Mouse (Mus musculus): ENCODE measurements at regions not wholly inside any gene's neighbourhood (a gene's known extent, or its start where the extent isn't known, plus 50 kb on each side); places are given as distances from the start of the nearest gene placed in this dataset.

DNA sequence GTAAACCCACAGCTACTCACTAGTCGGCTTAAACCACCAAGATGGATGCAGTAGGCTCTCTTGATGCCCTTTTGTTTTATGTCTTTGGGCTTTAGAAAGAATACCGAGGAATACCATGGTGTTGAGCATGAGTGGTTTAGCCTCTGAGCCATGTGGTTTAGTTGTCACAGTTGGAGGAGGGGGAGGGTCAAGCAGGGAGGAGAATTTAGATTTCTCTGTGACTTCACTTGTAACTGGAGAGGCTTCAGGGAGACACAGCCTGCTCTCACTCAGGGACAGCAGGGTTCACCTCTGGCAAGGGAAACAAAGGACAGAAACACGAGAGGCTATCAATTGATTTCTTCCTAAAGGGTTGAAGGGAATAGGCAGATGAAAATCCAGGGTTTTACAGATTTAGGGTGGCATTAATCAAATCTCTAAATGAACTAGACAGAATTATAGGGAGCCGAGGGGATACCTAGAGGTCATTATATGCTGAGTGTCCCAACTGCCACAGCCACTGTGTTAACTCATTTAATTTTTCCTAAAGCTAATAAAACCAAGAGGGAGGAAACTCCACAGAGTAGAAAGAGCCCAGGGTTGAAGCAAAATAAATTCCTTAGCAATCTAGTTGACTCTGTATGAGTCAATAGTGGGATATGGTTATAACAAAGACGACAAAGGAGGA, 2113.7 kb upstream of the 5930422O12Rik start:
- no peak for DNase-seq (ENCODE audit: low read depth)
- TF ChIP-seq CTCF (IDR thresholded peaks at IDR 0.05; ENCODE audit: borderline replicate concordance, extremely low read depth, insufficient read depth, insufficient read length) (no peak), POLR2A (IDR thresholded peaks at IDR 0.05; ENCODE audit: borderline replicate concordance, extremely low read depth, insufficient read depth, insufficient read length, poor library complexity, severe bottlenecking) (no peak)

DNA sequence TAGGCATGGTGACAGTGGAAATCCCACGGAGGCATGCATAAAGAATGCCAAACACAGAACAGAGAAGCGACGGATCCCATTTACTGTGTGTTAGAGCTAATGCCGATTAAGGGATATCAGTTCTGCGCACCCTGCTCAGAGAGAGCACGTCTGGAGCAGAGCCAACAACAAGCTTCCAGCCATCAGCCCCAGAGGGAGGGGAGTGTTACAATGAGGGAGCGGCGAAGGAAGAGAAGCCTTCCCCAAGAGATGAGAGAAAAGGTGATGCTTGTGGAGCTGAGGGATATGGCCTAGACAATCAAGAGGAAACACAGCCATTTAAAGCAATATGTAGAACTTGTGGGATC, 2113.2 kb upstream of the 5930422O12Rik start:
- peak; percentile 75 for DNase-seq (ENCODE audit: low read depth)
- TF ChIP-seq POLR2A (IDR thresholded peaks at IDR 0.05; ENCODE audit: borderline replicate concordance, extremely low read depth, insufficient read depth, insufficient read length, poor library complexity, severe bottlenecking), result no peak
- TF ChIP-seq CTCF (IDR thresholded peaks at IDR 0.05; ENCODE audit: borderline replicate concordance, extremely low read depth, insufficient read depth, insufficient read length), result no peak

DNA sequence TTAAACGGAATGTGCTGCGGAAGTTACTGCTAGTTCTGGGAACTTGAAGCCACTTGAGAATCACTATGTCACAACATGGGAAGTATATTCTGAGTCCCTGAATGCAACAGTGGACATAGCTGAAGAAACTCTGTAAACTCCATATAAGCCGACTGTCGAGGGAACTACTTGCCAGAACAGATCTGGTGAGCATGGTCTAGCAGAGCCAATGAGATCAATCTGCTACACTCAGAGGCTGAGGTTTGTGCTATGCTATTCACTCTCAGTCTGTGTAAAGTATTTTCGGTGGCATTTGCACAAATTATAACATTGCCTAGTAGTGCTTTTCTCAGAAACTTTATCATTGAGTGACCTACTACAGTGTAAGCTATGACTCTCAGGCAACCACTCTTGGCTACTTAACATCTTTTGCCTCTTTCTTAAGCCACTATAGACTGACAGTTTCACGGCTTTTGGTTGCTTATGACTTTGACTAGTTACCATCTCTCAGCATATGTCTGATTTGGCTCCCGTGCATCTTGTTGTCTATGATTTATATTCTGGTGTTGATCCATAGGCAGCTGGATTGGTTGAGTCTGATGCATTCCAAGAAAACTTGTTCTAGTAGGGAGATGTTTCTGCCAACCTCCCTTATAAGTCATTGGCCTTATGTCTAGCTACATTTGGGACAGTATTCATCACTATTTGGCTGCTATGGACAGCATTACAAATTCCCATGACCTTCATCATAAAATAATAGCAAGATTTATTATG, 2094.8 kb upstream of the 5930422O12Rik start:
- TF ChIP-seq POLR2A (IDR thresholded peaks at IDR 0.05; ENCODE audit: borderline replicate concordance, extremely low read depth, insufficient read depth, insufficient read length, poor library complexity, severe bottlenecking) (no peak), CTCF (IDR thresholded peaks at IDR 0.05; ENCODE audit: borderline replicate concordance, extremely low read depth, insufficient read depth, insufficient read length) (no peak)
- peak; percentile 29 for DNase-seq (ENCODE audit: low read depth)

DNA sequence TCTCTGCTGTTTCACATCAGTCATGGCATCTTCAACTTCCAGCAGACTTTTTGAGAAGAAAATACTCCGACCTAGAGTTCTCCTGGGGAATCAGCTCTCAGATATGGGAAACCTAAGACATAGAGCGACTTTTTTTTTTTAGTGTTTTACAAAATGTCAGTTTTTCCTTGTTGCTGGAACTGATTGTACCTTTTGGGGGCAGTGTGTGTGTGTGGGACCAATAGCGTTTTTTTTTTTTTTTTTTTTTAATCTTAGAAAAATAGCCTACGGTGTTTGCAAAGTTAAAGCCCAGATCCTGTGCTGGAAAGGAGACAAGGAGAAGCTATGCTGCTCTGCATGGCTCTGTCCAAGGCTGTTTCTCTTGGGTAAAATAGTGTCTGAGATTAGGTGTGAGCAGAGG, 2080.0 kb upstream of the 5930422O12Rik start:
- DNase-seq (ENCODE audit: low read depth), result no peak
- no peak for TF ChIP-seq CTCF (IDR thresholded peaks at IDR 0.05; ENCODE audit: borderline replicate concordance, extremely low read depth, insufficient read depth, insufficient read length)
- TF ChIP-seq POLR2A (IDR thresholded peaks at IDR 0.05; ENCODE audit: borderline replicate concordance, extremely low read depth, insufficient read depth, insufficient read length, poor library complexity, severe bottlenecking), result no peak

DNA sequence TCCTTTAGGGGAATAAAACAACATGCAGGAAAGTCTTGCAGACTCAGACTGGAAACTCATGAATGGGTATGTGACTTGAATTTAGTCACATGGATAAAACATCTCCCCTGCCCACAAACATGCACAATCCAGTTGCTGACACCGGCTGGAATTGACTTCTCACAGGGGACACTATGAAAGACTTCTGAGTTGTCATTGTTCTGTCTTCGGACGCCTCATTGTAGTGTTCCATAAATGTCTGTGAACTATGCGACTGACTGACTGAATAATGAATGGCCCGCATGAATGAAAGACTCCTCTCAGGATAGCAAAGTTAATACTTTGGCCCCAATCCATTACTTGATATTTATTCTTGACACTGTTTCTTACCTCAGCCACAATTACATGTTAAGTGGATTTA, 2058.9 kb upstream of the 5930422O12Rik start:
- DNase-seq (ENCODE audit: low read depth), result peak; percentile 15
- TF ChIP-seq CTCF (IDR thresholded peaks at IDR 0.05; ENCODE audit: borderline replicate concordance, extremely low read depth, insufficient read depth, insufficient read length), result no peak
- TF ChIP-seq POLR2A (IDR thresholded peaks at IDR 0.05; ENCODE audit: borderline replicate concordance, extremely low read depth, insufficient read depth, insufficient read length, poor library complexity, severe bottlenecking), result no peak

DNA sequence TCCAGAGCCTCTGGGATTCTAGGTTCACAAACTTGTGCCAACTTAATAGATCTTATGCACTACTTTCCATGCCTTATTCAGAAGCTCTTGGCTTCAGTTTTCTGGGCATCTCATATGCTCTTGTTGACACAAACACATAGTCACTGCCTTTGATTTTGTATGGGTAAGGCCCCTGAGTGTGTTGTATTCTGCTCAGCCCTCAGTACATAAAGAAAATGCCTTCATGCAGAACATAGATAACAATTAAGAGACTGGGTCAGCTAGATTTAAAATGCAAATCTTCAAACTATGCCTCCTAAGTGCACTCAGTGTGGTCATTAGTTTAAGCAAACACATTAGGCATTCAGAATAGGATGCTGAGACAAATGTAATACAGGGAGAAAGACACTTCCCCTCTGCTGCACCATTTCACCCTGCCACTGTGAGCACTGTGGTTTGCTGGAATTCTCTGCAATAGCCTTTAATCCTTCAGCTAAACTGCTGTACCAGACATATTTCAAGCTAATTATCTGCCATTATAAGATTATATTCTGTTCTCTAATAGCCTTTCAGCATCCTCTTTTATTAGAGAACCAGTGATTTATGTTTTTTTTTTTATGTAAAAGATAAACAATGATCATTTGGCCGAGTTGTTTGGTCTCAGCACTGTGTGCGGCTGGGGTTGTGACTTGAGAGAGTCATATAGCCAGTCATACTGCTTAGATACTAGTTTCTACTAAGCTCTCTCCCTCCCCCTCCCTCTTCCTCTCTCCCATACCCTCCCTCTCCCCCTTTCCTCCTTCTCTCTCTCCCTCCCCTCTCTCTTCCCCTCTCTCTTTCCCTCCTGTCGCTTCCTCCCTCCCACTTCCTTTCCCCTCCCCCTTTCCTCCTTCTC, 2058.1 kb upstream of the 5930422O12Rik start:
- DNase-seq (ENCODE audit: low read depth), result peak; percentile 45
- TF ChIP-seq POLR2A (IDR thresholded peaks at IDR 0.05; ENCODE audit: borderline replicate concordance, extremely low read depth, insufficient read depth, insufficient read length, poor library complexity, severe bottlenecking) (no peak), CTCF (IDR thresholded peaks at IDR 0.05; ENCODE audit: borderline replicate concordance, extremely low read depth, insufficient read depth, insufficient read length) (peak; percentile 34; the same call in 1 of the 2 replicates)

DNA sequence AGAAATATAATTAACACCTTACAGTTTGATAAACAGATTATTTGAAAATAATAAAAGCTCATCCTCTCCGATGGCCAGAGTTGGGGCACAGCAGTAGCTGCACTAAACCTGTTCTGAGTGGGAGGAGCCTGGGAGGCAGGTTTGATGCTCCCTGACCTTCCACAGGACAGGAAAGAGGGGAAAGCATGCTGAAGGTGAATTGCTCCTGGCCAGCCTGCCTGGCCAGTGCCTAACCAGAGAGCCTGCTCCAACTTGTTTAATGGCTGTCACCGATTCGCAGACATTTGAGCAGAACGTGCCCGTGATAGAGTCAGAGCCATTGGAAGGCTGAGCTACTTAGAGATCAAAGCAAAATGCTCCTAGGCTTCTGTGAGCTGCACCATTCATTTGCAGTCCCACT, 2056.9 kb upstream of the 5930422O12Rik start:
- DNase-seq (ENCODE audit: low read depth), result no peak
- no peak for TF ChIP-seq POLR2A (IDR thresholded peaks at IDR 0.05; ENCODE audit: borderline replicate concordance, extremely low read depth, insufficient read depth, insufficient read length, poor library complexity, severe bottlenecking)
- TF ChIP-seq CTCF (IDR thresholded peaks at IDR 0.05; ENCODE audit: borderline replicate concordance, extremely low read depth, insufficient read depth, insufficient read length), result no peak

DNA sequence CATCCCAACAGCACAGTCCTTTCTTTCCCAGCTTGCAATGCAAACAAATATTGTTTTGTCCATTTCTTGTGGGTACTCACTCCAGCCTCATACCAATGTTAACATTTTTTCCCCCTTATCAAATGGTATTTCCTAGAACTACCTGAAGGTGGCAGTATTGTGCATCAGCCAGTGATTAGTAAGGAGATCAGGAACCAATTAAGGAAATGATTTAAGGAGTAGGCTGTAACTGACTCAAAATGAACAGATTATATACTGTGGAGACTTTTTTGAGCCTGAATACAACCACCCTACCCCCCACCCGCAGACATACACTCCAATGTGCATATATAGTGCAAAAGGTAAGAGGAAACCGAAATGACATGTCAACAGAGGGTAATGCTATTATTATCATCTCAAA, 2056.1 kb upstream of the 5930422O12Rik start:
- peak; percentile 51 for DNase-seq (ENCODE audit: low read depth)
- TF ChIP-seq POLR2A (IDR thresholded peaks at IDR 0.05; ENCODE audit: borderline replicate concordance, extremely low read depth, insufficient read depth, insufficient read length, poor library complexity, severe bottlenecking), result no peak
- 0 out of 2 replicates have a peak, but pooled peaks have one; percentile 7 for TF ChIP-seq CTCF (IDR thresholded peaks at IDR 0.05; ENCODE audit: borderline replicate concordance, extremely low read depth, insufficient read depth, insufficient read length)

DNA sequence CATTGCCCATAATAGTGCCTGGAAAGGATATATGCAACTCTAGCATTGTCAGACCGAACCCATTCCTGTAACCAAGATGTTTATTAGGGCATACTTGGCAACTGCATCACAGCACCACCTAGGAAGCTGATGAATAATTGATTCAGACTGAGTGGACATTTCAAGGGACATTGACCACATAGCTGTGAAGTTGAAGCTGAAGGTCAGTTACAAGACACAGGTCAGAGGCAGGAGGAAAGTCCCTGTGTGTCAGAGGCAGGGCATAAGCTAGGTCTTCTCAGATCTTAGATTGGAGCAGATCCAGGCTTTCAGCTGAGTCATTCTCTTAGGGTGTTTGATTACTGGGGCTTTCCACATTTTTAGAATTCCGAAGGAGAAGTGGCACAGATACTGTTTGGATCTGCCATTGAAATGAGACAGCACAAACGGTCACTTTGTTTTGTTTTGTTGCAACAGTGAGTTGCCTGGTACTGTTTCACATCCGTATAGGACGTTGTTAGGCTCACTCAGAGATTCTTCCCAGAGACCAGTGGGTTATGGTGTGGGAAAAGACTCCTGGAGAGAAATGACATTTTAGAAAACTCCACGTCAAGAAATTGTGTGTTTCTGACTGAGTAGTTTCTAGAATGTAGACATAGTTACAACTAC, 2055.2 kb upstream of the 5930422O12Rik start:
- no peak for TF ChIP-seq POLR2A (IDR thresholded peaks at IDR 0.05; ENCODE audit: borderline replicate concordance, extremely low read depth, insufficient read depth, insufficient read length, poor library complexity, severe bottlenecking)
- TF ChIP-seq CTCF (IDR thresholded peaks at IDR 0.05; ENCODE audit: borderline replicate concordance, extremely low read depth, insufficient read depth, insufficient read length), result no peak
- no peak for DNase-seq (ENCODE audit: low read depth)

DNA sequence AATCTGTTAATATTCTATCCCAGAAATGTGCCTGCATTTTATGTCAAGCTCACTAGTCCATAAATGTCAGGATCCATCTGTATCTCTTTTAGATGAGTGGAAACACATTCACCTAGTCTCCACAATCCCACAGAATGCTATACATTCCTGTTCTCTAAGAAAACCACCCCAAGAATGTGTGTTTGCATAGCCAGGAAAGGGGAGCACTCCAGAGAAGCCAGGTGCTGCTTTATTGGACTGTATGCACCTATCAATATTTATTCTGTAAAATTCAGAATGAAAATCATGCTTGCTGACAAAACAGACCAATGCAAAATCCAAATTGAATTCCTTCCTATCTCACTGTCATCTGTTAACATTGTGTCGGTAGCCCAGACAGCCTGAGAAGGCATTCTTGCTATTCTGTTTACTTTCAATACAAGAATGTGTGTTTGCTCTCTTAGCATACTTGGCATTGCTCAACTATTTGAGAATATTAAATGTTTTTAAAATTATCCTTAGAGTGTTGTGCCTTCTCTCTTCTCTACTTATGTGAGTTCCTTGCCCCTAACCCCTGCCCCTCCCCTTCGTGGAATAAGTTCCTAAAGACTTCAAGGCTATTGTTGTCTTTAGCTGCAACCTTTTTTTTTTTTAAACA, 2050.7 kb upstream of the 5930422O12Rik start:
- no peak for TF ChIP-seq CTCF (IDR thresholded peaks at IDR 0.05; ENCODE audit: borderline replicate concordance, extremely low read depth, insufficient read depth, insufficient read length)
- no peak for DNase-seq (ENCODE audit: low read depth)
